ENCODE assay signal across 8 mouse cellular contexts in genomic region chr11:117832086-117832969, GRCm38 (mm10). TPM values are rescaled to one million over a fixed set of nuclear protein-coding genes. Genes with fewer than 3 reads are reported as not detected.
DNase-seq lines count a peak whose midpoint lies in the region; ATAC-seq and TF ChIP-seq lines count a peak whose summit lies in the region.

No protein-coding gene starts in this region.

- no peak for TF ChIP-seq POLR2A in testis, adult 2 months (IDR thresholded peaks at IDR 0.05; ENCODE audit: control insufficient read depth, low read depth, low read length)

- peak; percentile 98 for TF ChIP-seq CTCF in liver, embryonic 14.5 days (IDR thresholded peaks at IDR 0.05; ENCODE audit: low read depth)
- TF ChIP-seq CTCF in testis, adult 2 months (IDR thresholded peaks at IDR 0.05; ENCODE audit: control insufficient read depth, insufficient read depth, insufficient replicate concordance, low read depth, low read length), result peak; percentile 69; the same call in 1 of the 2 replicates

- peak overlapping the region; percentile 48 for H3K4me2 ChIP-seq in embryonic facial prominence, embryonic 14.5 days (ENCODE audit: low read depth, low read length)
- H3K4me2 ChIP-seq in kidney, embryonic 15.5 days, result peak overlapping the region; percentile 52
- H3K4me2 ChIP-seq in liver, embryonic 14.5 days (ENCODE audit: low read depth), result peak overlapping the region; percentile 83

- no peak overlapping the region for H3K9ac ChIP-seq in embryonic facial prominence, embryonic 14.5 days (ENCODE audit: low read depth, low read length)
- no peak overlapping the region for H3K9ac ChIP-seq in kidney, embryonic 15.5 days
- peak overlapping the region; percentile 60 for H3K9ac ChIP-seq in liver, embryonic 14.5 days (replicated peaks)

- WGBS in embryonic facial prominence, embryonic 14.5 days, result 22% methylated on average over 28 of the region's 28 CpGs
- 19% methylated on average over 28 of the region's 28 CpGs for WGBS in heart, embryonic 10.5 days
- 19% methylated on average over 28 of the region's 28 CpGs for WGBS in kidney, embryonic 15.5 days
- WGBS in liver, embryonic 14.5 days (ENCODE audit: insufficient replicate concordance), result 11% methylated on average over 28 of the region's 28 CpGs

- no peak; the same call in 1 of the 2 replicates for TF ChIP-seq EP300 in liver, embryonic 14.5 days (IDR thresholded peaks at IDR 0.05; ENCODE audit: low read depth)

- H3K4me1 ChIP-seq in embryonic facial prominence, embryonic 14.5 days (ENCODE audit: control insufficient read depth, insufficient read depth, low read length), result peaks cover 9% of the 10 kb centered on the region
- H3K4me1 ChIP-seq in heart, embryonic 10.5 days, result peaks cover 55% of the 10 kb centered on the region
- peaks cover 52% of the 10 kb centered on the region for H3K4me1 ChIP-seq in kidney, embryonic 15.5 days
- H3K4me1 ChIP-seq in liver, embryonic 14.5 days (replicated peaks; ENCODE audit: control insufficient read depth in 2 of 2, insufficient read depth in 2 of 2, low read length in 1 of 2), result peaks cover 54 to 66% of the 10 kb centered on the region in 2 experiments
- H3K4me1 ChIP-seq in testis, adult 2 months (ENCODE audit: control insufficient read depth, insufficient read depth, low read length), result peaks cover 29% of the 10 kb centered on the region

- peak; percentile 96 for DNase-seq in CD4-positive helper T cell, adult 2 months (ENCODE audit: low read depth, low spot score)
- peak; percentile 86 for DNase-seq in adrenal gland, postnatal 14 days
- DNase-seq in embryonic facial prominence, embryonic 14.5 days (ENCODE audit: low spot score), result peak; percentile 58
- DNase-seq in heart, embryonic 10.5 days (ENCODE audit: low spot score), result peak; percentile 94
- peak; percentile 81 to 88 (median 81) for DNase-seq in liver, embryonic 14.5 days (ENCODE audit: low read depth in 3 of 3, low spot score in 3 of 3)
- peak; percentile 97 for DNase-seq in naive thymus-derived CD4-positive, alpha-beta T cell, adult 2 months (ENCODE audit: low read depth)

- no peaks in the 10 kb centered on the region for H3K36me3 ChIP-seq in embryonic facial prominence, embryonic 14.5 days (ENCODE audit: control insufficient read depth, insufficient read depth, low read length)
- 0 out of 2 replicates have a peak, but pooled peaks cover 2% of the 10 kb centered on the region for H3K36me3 ChIP-seq in heart, embryonic 10.5 days
- no peaks in the 10 kb centered on the region for H3K36me3 ChIP-seq in kidney, embryonic 15.5 days
- H3K36me3 ChIP-seq in liver, embryonic 14.5 days (replicated peaks; ENCODE audit: control insufficient read depth, insufficient read depth, low read depth), result no peaks in the 10 kb centered on the region
- no peaks in the 10 kb centered on the region for H3K36me3 ChIP-seq in testis, adult 2 months (ENCODE audit: control insufficient read depth, insufficient read depth, low read length)

- H3K4me3 ChIP-seq in embryonic facial prominence, embryonic 14.5 days (ENCODE audit: low read depth, low read length), result peak overlapping the region; percentile 11; the same call in 1 of the 2 replicates
- H3K4me3 ChIP-seq in heart, embryonic 10.5 days, result peak overlapping the region; percentile 51
- H3K4me3 ChIP-seq in kidney, embryonic 15.5 days (replicated peaks), result peak overlapping the region; percentile 27
- H3K4me3 ChIP-seq in liver, embryonic 14.5 days (ENCODE audit: insufficient read depth in 1 of 2, low read depth in 2 of 2, low read length in 2 of 2), result peak overlapping the region; percentile 60 to 61
- H3K4me3 ChIP-seq in testis, adult 2 months (ENCODE audit: control insufficient read depth, low read depth, low read length), result peak overlapping the region; percentile 83

- no peaks in the 10 kb centered on the region for H3K27me3 ChIP-seq in embryonic facial prominence, embryonic 14.5 days (replicated peaks; ENCODE audit: control insufficient read depth, insufficient read depth, low read length)
- no peaks in the 10 kb centered on the region for H3K27me3 ChIP-seq in heart, embryonic 10.5 days (ENCODE audit: insufficient read depth, poor library complexity, severe bottlenecking)
- no peaks in the 10 kb centered on the region for H3K27me3 ChIP-seq in kidney, embryonic 15.5 days
- no peaks in the 10 kb centered on the region for H3K27me3 ChIP-seq in liver, embryonic 14.5 days (ENCODE audit: control insufficient read depth, insufficient read depth, low read length)
- H3K27me3 ChIP-seq in testis, adult 2 months (ENCODE audit: control insufficient read depth, insufficient read depth, low read length), result no peaks in the 10 kb centered on the region

- H3K27ac ChIP-seq in embryonic facial prominence, embryonic 14.5 days (replicated peaks; ENCODE audit: low read depth, low read length), result no peak overlapping the region
- peak overlapping the region; percentile 62 for H3K27ac ChIP-seq in heart, embryonic 10.5 days
- no peak overlapping the region for H3K27ac ChIP-seq in kidney, embryonic 15.5 days
- H3K27ac ChIP-seq in liver, embryonic 14.5 days, result peak overlapping the region; percentile 70
- H3K27ac ChIP-seq in testis, adult 2 months (ENCODE audit: control insufficient read depth, insufficient read depth, low read depth, low read length), result peak overlapping the region; percentile 76

- no peaks in the 10 kb centered on the region for H3K9me3 ChIP-seq in embryonic facial prominence, embryonic 14.5 days (ENCODE audit: control insufficient read depth, low read length)
- no peaks in the 10 kb centered on the region for H3K9me3 ChIP-seq in heart, embryonic 10.5 days
- H3K9me3 ChIP-seq in kidney, embryonic 15.5 days (replicated peaks), result no peaks in the 10 kb centered on the region
- no peaks in the 10 kb centered on the region for H3K9me3 ChIP-seq in liver, embryonic 14.5 days (ENCODE audit: control insufficient read depth, low read length)

- peak; percentile 23; the same call in 1 of the 2 replicates for ATAC-seq in embryonic facial prominence, embryonic 14.5 days (ENCODE audit: low read depth)
- peak; percentile 35; the same call in 1 of the 2 replicates for ATAC-seq in kidney, embryonic 15.5 days (replicated peaks; ENCODE audit: low FRiP score)
- ATAC-seq in liver, embryonic 14.5 days (ENCODE audit: insufficient read depth), result peak; percentile 84

RNA-seq across cellular contexts. Expression of gene Tk1, which starts 6.4 kb away (rescaled TPM):
- 29.1 and 34.8 TPM in 2 replicates for total RNA-seq in adrenal gland, postnatal 14 days (2021)
- 108 and 119 TPM in 2 replicates for polyA plus RNA-seq in embryonic facial prominence, embryonic 14.5 days (2014; fragmentation: Nextera tagmentation; extraction: Ambion mirVana)
- polyA plus RNA-seq in heart, embryonic 10.5 days (2016; fragmentation: Nextera tagmentation; extraction: Ambion mirVana), result 124 and 134 TPM in 2 replicates
- polyA plus RNA-seq in kidney, embryonic 15.5 days (2015; fragmentation: Nextera tagmentation; extraction: Ambion mirVana), result 127 and 128 TPM in 2 replicates
- polyA plus RNA-seq in liver, embryonic 14.5 days (2012; rRNA removed), result 122 and 136 TPM in 2 replicates
- polyA plus RNA-seq in liver, embryonic 14.5 days (2014; fragmentation: Nextera tagmentation; extraction: Ambion mirVana), result 135 and 144 TPM in 2 replicates
- 4.8 and 5.8 TPM in 2 replicates for polyA plus RNA-seq in testis, adult 2 months (2012; rRNA removed)

RNA-seq across cellular contexts. Expression of gene Afmid, which starts 6.6 kb away (rescaled TPM):
- 7.5 and 16.4 TPM in 2 replicates for total RNA-seq in adrenal gland, postnatal 14 days (2021)
- polyA plus RNA-seq in embryonic facial prominence, embryonic 14.5 days (2014; fragmentation: Nextera tagmentation; extraction: Ambion mirVana), result 4.5 and 5.5 TPM in 2 replicates
- 8.8 and 13.5 TPM in 2 replicates for polyA plus RNA-seq in heart, embryonic 10.5 days (2016; fragmentation: Nextera tagmentation; extraction: Ambion mirVana)
- 3.9 and 6.7 TPM in 2 replicates for polyA plus RNA-seq in kidney, embryonic 15.5 days (2015; fragmentation: Nextera tagmentation; extraction: Ambion mirVana)
- polyA plus RNA-seq in liver, embryonic 14.5 days (2012; rRNA removed), result 7.1 and 7.6 TPM in 2 replicates
- polyA plus RNA-seq in liver, embryonic 14.5 days (2014; fragmentation: Nextera tagmentation; extraction: Ambion mirVana), result 7.5 and 9.8 TPM in 2 replicates
- polyA plus RNA-seq in testis, adult 2 months (2012; rRNA removed), result 4.0 and 5.7 TPM in 2 replicates

RNA-seq across cellular contexts. Expression of gene Birc5, which starts 16.7 kb away (rescaled TPM):
- total RNA-seq in adrenal gland, postnatal 14 days (2021), result 17.8 and 22.6 TPM in 2 replicates
- polyA plus RNA-seq in embryonic facial prominence, embryonic 14.5 days (2014; fragmentation: Nextera tagmentation; extraction: Ambion mirVana), result 229 and 265 TPM in 2 replicates
- 275 and 334 TPM in 2 replicates for polyA plus RNA-seq in heart, embryonic 10.5 days (2016; fragmentation: Nextera tagmentation; extraction: Ambion mirVana)
- 310 and 329 TPM in 2 replicates for polyA plus RNA-seq in kidney, embryonic 15.5 days (2015; fragmentation: Nextera tagmentation; extraction: Ambion mirVana)
- 123 and 181 TPM in 2 replicates for polyA plus RNA-seq in liver, embryonic 14.5 days (2012; rRNA removed)
- polyA plus RNA-seq in liver, embryonic 14.5 days (2014; fragmentation: Nextera tagmentation; extraction: Ambion mirVana), result 371 and 373 TPM in 2 replicates
- 46.1 and 46.3 TPM in 2 replicates for polyA plus RNA-seq in testis, adult 2 months (2012; rRNA removed)

RNA-seq across cellular contexts. Expression of gene Gm20708, which starts 22.9 kb away (rescaled TPM):
- total RNA-seq in adrenal gland, postnatal 14 days (2021), result 0.83 and 0.93 TPM in 2 replicates
- polyA plus RNA-seq in embryonic facial prominence, embryonic 14.5 days (2014; fragmentation: Nextera tagmentation; extraction: Ambion mirVana), result 0.25 and 0.86 TPM in 2 replicates
- 1.1 TPM in 2 replicates for polyA plus RNA-seq in heart, embryonic 10.5 days (2016; fragmentation: Nextera tagmentation; extraction: Ambion mirVana)
- polyA plus RNA-seq in kidney, embryonic 15.5 days (2015; fragmentation: Nextera tagmentation; extraction: Ambion mirVana), result 0.54 and 0.91 TPM in 2 replicates
- 0.03 and 0.08 TPM in 2 replicates for polyA plus RNA-seq in liver, embryonic 14.5 days (2012; rRNA removed)
- 0.10 and 0.28 TPM in 2 replicates for polyA plus RNA-seq in liver, embryonic 14.5 days (2014; fragmentation: Nextera tagmentation; extraction: Ambion mirVana)
- 1.0 TPM in 1 of 2 replicates, not detected in the other for polyA plus RNA-seq in testis, adult 2 months (2012; rRNA removed)

RNA-seq across cellular contexts. Expression of gene Syngr2, which starts 22.9 kb away (rescaled TPM):
- total RNA-seq in adrenal gland, postnatal 14 days (2021), result 62.6 and 73.8 TPM in 2 replicates
- 74.0 and 78.6 TPM in 2 replicates for polyA plus RNA-seq in embryonic facial prominence, embryonic 14.5 days (2014; fragmentation: Nextera tagmentation; extraction: Ambion mirVana)
- 68.1 and 76.3 TPM in 2 replicates for polyA plus RNA-seq in heart, embryonic 10.5 days (2016; fragmentation: Nextera tagmentation; extraction: Ambion mirVana)
- polyA plus RNA-seq in kidney, embryonic 15.5 days (2015; fragmentation: Nextera tagmentation; extraction: Ambion mirVana), result 78.0 and 80.5 TPM in 2 replicates
- polyA plus RNA-seq in liver, embryonic 14.5 days (2012; rRNA removed), result 36.5 and 48.8 TPM in 2 replicates
- polyA plus RNA-seq in liver, embryonic 14.5 days (2014; fragmentation: Nextera tagmentation; extraction: Ambion mirVana), result 48.6 and 50.4 TPM in 2 replicates
- polyA plus RNA-seq in testis, adult 2 months (2012; rRNA removed), result 21.3 and 32.5 TPM in 2 replicates

Comparison
In these comparisons a context has a peak if more than half of its experiments do, and no peak if none do; other contexts are left out.
1. ATAC-seq: peak in every context shown above with its lines; median percentile 84 in liver, embryonic 14.5 days; 35 in kidney, embryonic 15.5 days; 23 in embryonic facial prominence, embryonic 14.5 days.
2. H3K27ac ChIP-seq: peak in heart, embryonic 10.5 days (single experiment), liver, embryonic 14.5 days (single experiment) and testis, adult 2 months (single experiment); none in embryonic facial prominence, embryonic 14.5 days (single experiment) and kidney, embryonic 15.5 days (single experiment).
3. H3K4me3 ChIP-seq: peak in every context shown above with its lines; median percentile 83 in testis, adult 2 months; 60 in liver, embryonic 14.5 days; 51 in heart, embryonic 10.5 days; 27 in kidney, embryonic 15.5 days; 11 in embryonic facial prominence, embryonic 14.5 days.
4. RNA of gene Tk1, which starts 6.4 kb away (polyA plus RNA-seq): 122 to 144 TPM in liver, embryonic 14.5 days, 124 to 134 TPM in heart, embryonic 10.5 days, 127 to 128 TPM in kidney, embryonic 15.5 days and 108 to 119 TPM in embryonic facial prominence, embryonic 14.5 days; 4.8 to 5.8 TPM in testis, adult 2 months; every median in the first group is over 10 times any median in the second.
5. Peak in every context shown above with its lines, with median percentiles within 50 percentile points of each other: DNase-seq and H3K4me2 ChIP-seq.